Mouse (Mus musculus): ENCODE results near the gene Asb16. TPM values are rescaled to one million over a fixed set of nuclear protein-coding genes. Genes with fewer than 3 reads are reported as not detected.

The Asb16 gene
- polyA plus RNA-seq, 1 experiment from 2014 or later: 0.20 TPM

DNA sequence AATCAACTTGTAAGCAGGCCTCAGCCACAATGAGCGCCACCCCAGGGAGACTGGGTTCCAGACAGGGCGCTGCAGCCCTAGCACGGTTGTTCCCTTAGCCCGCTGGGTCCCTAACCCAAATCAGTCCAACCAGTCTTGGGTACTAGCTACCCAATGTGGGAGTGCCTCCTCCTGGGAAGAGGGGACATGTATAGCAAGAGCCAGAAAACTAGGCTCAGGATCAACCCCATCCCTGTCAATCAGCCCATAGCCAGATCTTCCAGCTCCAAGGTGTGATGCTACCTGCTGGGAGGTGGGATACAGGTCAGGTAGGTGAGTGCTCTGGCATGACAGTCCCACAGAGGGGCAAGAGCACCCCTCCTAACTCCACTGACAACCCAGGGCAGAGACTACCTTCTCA is 21.6 kb downstream of the Asb16 start:
- Histone ChIP-seq H3K27me3 (no peaks in the 10 kb centered on the region), H3K4me2 (no peak overlapping the region), H3K4me1 (peaks cover 34% of the 10 kb centered on the region), H3K36me3 (peaks cover 76% of the 10 kb centered on the region), H3K9me3 (no peaks in the 10 kb centered on the region), H3K4me3 (no peak overlapping the region), H3K27ac (no peak overlapping the region), H3K9ac (no peak overlapping the region)
- ATAC-seq (ENCODE audit: insufficient number of reproducible peaks, low FRiP score, low TSS enrichment, low read depth): no peak
- WGBS: 81% methylated on average over 4 of the region's 4 CpGs

- Histone ChIP-seq H3K4me1 (peaks cover 30% of the 10 kb centered on the region), H3K4me3 (no peak overlapping the region), H3K9me3 (no peaks in the 10 kb centered on the region), H3K27ac (no peak overlapping the region), H3K27me3 (no peaks in the 10 kb centered on the region), H3K9ac (no peak overlapping the region), H3K4me2 (no peak overlapping the region), H3K36me3 (peaks cover 76% of the 10 kb centered on the region)
- 83% methylated on average over 11 of the region's 11 CpGs for WGBS
- no peak for ATAC-seq (ENCODE audit: insufficient number of reproducible peaks, low FRiP score, low TSS enrichment, low read depth)
Measured at GRCm38 (mm10) chr11:102291051-102291535, 22.6 kb downstream of the Asb16 start.

GRCm38 (mm10) chr11:102293971-102294370 is 25.4 kb downstream of the Asb16 start:
- Histone ChIP-seq H3K27ac (no peak overlapping the region), H3K4me3 (no peak overlapping the region), H3K9me3 (no peaks in the 10 kb centered on the region), H3K4me1 (peaks cover 30% of the 10 kb centered on the region), H3K27me3 (no peaks in the 10 kb centered on the region), H3K9ac (no peak overlapping the region), H3K36me3 (peaks cover 57% of the 10 kb centered on the region), H3K4me2 (no peak overlapping the region)
- ATAC-seq (ENCODE audit: insufficient number of reproducible peaks, low FRiP score, low TSS enrichment, low read depth): no peak
- 93% methylated on average over 13 of the region's 13 CpGs for WGBS

GRCm38 (mm10) chr11:102294416-102294815 is 25.9 kb downstream of the Asb16 start:
- peak overlapping the region; percentile 87 for H3K4me2 ChIP-seq
- peaks cover 30% of the 10 kb centered on the region for H3K4me1 ChIP-seq
- peak overlapping the region; percentile 87; the same call in 1 of the 2 replicates for H3K9ac ChIP-seq
- peak overlapping the region; percentile 83 for H3K4me3 ChIP-seq
- 75% methylated on average over 5 of the region's 5 CpGs for WGBS
- peak overlapping the region; percentile 99 for H3K27ac ChIP-seq
- no peaks in the 10 kb centered on the region for H3K27me3 ChIP-seq
- ATAC-seq (ENCODE audit: insufficient number of reproducible peaks, low FRiP score, low TSS enrichment, low read depth): no peak
- H3K9me3 ChIP-seq: no peaks in the 10 kb centered on the region
- peaks cover 53% of the 10 kb centered on the region for H3K36me3 ChIP-seq

GRCm38 (mm10) chr11:102294887-102295597 is 26.5 kb downstream of the Asb16 start:
- Histone ChIP-seq H3K4me3 (peak overlapping the region; percentile 83), H3K9ac (peak overlapping the region; percentile 87), H3K9me3 (no peaks in the 10 kb centered on the region), H3K27ac (peak overlapping the region; percentile 99), H3K36me3 (peaks cover 46% of the 10 kb centered on the region), H3K27me3 (no peaks in the 10 kb centered on the region), H3K4me2 (peak overlapping the region; percentile 87), H3K4me1 (peaks cover 30% of the 10 kb centered on the region)
- no peak for ATAC-seq (ENCODE audit: insufficient number of reproducible peaks, low FRiP score, low TSS enrichment, low read depth)
- 65% methylated on average over 12 of the region's 12 CpGs for WGBS

DNA sequence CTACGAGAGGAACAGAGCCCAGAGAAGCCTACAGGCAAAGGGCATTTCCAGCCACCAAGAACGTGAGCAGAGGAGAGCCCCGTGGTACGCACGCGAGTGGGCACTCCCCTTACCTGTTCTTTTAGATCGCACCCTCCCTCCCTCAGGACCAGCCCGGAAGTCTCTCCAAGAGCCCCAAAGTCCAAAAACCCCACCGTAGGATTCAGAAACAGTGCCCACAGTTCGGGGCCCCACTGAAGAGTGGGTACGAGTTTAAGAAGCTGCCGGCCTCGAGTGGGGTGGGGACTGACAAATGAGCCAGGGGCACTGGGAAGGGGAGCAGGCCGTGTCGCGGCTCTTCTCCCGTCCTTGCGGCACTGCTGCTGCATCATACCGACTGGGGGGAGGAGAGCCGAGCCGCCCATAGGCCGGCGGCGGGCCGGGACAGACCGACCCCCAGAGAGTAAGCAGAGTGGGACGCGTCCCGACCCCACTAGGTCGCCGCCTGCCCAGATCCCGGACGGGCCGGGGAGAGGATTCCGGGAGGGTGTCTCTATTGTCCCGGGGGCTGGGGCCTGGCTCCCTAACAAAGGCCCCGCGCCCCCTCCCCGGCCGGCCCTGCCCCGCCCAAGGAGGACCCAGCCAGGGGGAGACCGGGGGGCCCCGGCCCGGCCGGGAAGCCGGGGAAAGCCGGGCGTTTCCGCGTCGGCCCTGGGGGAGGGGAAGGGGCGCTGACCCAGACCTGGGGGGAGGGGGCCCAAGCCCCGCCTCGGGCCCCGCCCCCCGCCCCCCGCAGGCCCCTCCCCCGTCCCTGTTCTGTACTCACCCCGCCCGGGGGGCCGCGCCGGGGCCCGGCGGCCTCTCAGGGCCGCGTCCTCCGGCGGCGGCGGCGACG is 27.3 kb downstream of the Asb16 start:
- Histone ChIP-seq H3K36me3 (peaks cover 38% of the 10 kb centered on the region), H3K27ac (peak overlapping the region; percentile 99), H3K9me3 (no peaks in the 10 kb centered on the region), H3K4me1 (peaks cover 29% of the 10 kb centered on the region), H3K4me2 (peak overlapping the region; percentile 87), H3K4me3 (peak overlapping the region; percentile 83), H3K27me3 (no peaks in the 10 kb centered on the region), H3K9ac (peak overlapping the region; percentile 87)
- WGBS: under 1% methylated on average over 39 of the region's 73 CpGs
- ATAC-seq (ENCODE audit: insufficient number of reproducible peaks, low FRiP score, low TSS enrichment, low read depth): peak; percentile 16

DNA sequence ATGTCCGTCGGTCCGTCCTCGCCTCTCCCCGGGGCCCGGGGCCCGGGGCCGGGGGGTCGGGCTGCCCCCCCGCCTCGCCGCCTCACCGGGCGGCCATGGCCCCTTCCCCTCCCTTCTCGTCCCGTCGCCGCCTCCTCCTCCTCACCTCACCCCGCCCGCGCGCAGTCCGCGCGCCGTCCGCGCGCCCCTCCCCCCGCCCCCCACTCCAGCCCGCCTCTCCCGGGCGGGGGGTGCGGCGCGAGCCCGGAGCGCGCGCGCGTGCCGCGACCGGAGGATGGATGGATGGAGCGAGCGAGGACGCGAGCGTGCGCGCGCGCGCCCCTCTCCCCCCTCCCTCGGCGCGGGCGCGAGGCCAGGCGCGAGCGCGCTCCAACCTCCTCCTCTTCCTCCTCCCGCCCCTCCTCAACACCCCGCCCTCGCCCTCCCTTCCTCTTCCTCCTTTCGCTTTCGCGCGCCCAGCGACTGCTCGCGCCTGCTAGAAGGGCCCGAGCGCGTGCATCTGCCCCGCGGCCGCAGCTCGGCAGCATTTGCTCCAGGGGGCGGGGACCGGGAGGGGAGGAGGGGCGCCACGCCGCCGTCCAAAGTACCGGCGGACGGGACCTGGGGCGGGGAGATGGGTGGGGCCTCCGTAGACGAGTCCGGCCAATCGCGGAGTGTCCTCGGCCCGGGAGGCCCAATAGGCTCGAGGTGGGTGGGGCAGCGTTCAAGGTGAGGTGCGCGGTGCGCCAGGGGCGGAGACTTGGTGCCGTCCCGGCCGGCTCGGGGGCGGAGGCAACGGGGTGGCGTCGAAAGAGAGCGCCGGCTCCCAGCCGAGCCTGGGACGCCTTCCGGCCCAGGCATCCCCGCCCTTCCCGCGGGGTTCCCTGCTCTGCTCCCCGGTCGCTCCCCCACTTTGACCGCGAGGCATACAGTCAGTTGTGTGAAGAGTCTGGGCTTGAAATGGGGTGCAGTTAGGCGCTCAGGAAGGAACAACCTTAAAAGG is 28.2 kb downstream of the Asb16 start, which contains the start of gene Atxn7l3:
Gene Atxn7l3 (minus strand): TSS at position 141 of the 982 bp plus-strand sequence.
- H3K4me1 ChIP-seq: peaks cover 26% of the 10 kb centered on the region
- H3K4me2 ChIP-seq: peak within 1 kb of the TSS; percentile 87
- peak within 1 kb of the TSS; percentile 87 for H3K9ac ChIP-seq
- H3K4me3 ChIP-seq: peak within 1 kb of the TSS; percentile 83
- H3K36me3 ChIP-seq: peaks cover 29% of the 10 kb centered on the region
- peak; percentile 93 for ATAC-seq (ENCODE audit: insufficient number of reproducible peaks, low FRiP score, low TSS enrichment, low read depth)
- H3K9me3 ChIP-seq: no peaks in the 10 kb centered on the region
- H3K27ac ChIP-seq: peak within 1 kb of the TSS; percentile 99
- no peaks in the 10 kb centered on the region for H3K27me3 ChIP-seq
- WGBS: under 1% methylated on average over 79 of the region's 125 CpGs

DNA sequence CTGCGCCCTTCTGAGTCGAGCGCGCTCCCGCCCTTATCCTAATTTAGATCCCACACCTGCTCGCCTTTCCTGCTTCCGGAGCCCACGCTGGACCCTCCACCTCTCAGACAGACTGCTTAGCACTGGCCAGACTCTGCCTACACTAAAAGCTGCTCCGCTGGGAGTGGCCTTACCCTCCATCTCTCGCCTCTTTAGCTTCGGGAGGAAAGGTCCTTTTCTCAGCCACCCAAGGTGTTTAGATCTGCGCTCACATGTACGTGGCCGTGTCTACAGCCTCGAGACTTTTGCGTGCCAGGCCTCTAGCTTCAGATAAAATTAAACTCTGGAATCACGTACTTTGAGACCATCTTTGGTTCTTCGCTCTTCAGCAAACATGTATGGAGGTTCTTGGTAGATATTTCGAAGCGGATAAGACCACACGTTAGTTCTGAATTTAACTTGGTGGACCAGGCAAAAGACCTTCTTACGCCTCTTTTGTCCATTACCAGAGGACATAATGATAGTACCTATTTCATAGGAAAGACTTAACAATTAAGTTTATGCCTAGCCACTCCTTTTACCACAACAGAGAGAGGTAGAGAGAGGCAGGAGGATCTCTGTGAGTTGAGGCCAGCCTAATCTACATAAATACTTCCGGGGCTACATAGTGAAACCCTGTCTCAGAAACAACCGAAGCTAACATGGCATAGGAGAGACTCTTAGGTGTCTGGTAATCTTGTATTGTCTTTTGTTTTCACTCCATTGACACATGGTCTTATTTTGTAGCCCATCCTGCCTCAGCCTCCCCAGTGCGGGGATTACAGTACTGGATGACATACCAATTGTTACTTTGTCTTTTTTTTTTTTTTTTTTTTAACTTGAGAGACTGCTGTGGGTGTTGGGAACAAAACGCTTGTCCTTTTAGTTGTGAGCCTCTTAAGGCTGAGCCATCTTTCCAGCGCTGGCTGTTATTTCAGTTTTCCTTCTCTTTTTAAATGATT is 29.3 kb downstream of the Asb16 start:
- Histone ChIP-seq H3K27me3 (no peaks in the 10 kb centered on the region), H3K9me3 (no peaks in the 10 kb centered on the region), H3K4me1 (peaks cover 26% of the 10 kb centered on the region), H3K9ac (peak overlapping the region; percentile 68), H3K36me3 (peaks cover 18% of the 10 kb centered on the region), H3K4me3 (peak overlapping the region; percentile 83), H3K27ac (peak overlapping the region; percentile 99), H3K4me2 (peak overlapping the region; percentile 87)
- ATAC-seq (ENCODE audit: insufficient number of reproducible peaks, low FRiP score, low TSS enrichment, low read depth): peak; percentile 20
- WGBS: 25% methylated on average over 27 of the region's 27 CpGs

GRCm38 (mm10) chr11:102299839-102300238 is 31.3 kb downstream of the Asb16 start:
- H3K27me3 ChIP-seq: no peaks in the 10 kb centered on the region
- H3K36me3 ChIP-seq: no peaks in the 10 kb centered on the region
- H3K4me2 ChIP-seq: no peak overlapping the region
- no peak for ATAC-seq (ENCODE audit: insufficient number of reproducible peaks, low FRiP score, low TSS enrichment, low read depth)
- peaks cover 16% of the 10 kb centered on the region for H3K4me1 ChIP-seq
- H3K4me3 ChIP-seq: no peak overlapping the region
- no peaks in the 10 kb centered on the region for H3K9me3 ChIP-seq
- 11% methylated on average over 1 of the region's 1 CpGs for WGBS
- no peak overlapping the region for H3K9ac ChIP-seq
- no peak overlapping the region for H3K27ac ChIP-seq

DNA sequence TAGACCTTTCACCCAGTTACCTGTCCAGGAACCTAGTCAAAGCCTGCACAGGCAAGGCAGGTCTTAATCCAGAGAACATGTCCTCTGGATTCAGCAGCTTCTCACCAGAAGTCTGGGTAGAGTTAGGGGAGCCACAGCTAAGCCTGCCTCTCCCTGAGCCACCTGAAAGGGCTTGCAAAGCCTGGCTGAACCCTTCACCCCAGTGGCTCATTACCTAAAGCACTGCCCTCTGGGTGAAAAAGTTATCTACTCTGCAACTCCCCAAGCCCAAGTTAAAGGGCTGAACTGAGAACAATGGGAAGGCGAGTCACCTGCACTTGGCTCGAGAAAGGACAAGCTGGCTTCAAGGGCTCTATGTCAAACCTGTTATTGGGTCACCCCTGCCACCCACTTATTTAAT is 35.6 kb downstream of the Asb16 start:
- 58% methylated on average over 2 of the region's 2 CpGs for WGBS
- peaks cover 30% of the 10 kb centered on the region for H3K36me3 ChIP-seq

More for the DNA sequence above, 35.6 kb downstream of the Asb16 start:
- Histone ChIP-seq H3K4me2 (no peak overlapping the region), H3K27ac (no peak overlapping the region), H3K9ac (no peak overlapping the region), H3K9me3 (no peaks in the 10 kb centered on the region), H3K27me3 (no peaks in the 10 kb centered on the region), H3K4me3 (no peak overlapping the region), H3K4me1 (peaks cover 5% of the 10 kb centered on the region)
- no peak for ATAC-seq (ENCODE audit: insufficient number of reproducible peaks, low FRiP score, low TSS enrichment, low read depth)

Data from limb, embryonic 15.5 days (tissue).